Mouse (Mus musculus) B cell, adult 2 months (primary cell): ENCODE results near the gene Vmn2r56.
"Not testable (repeated sequence)": the region's sequence is repeated elsewhere in the genome, so short reads cannot be mapped to it uniquely, and the experiment has no call there.

ENCODE experiments used
- DNase-seq, 2 experiments: peaks; one replicate each; pipeline ENCODE4 v3.0.0; 2022

Vmn2r56 gene

GRCm38 (mm10) chr7:12734904-12735303, at the start of gene Vmn2r56:
Gene Vmn2r56, minus strand, starts transcription at chr7:12735004.
- DNase-seq, result no peak

- peak; percentile 87 to 88 for DNase-seq
These were observed 45.5 kb upstream of the Vmn2r56 start for GRCm38 (mm10) chr7:12780151-12780830.

GRCm38 (mm10) chr7:12779782-12780150, 45.0 kb upstream of the Vmn2r56 start:
- DNase-seq, result no peak

- no peak for DNase-seq
These were observed 44.3 kb upstream of the Vmn2r56 start for GRCm38 (mm10) chr7:12779141-12779540.

GRCm38 (mm10) chr7:12774606-12775005, 39.8 kb upstream of the Vmn2r56 start:
- no peak for DNase-seq

GRCm38 (mm10) chr7:12774111-12774510, 39.3 kb upstream of the Vmn2r56 start:
- DNase-seq, result no peak

- DNase-seq, result no peak
These were observed 14.8 kb upstream of the Vmn2r56 start for GRCm38 (mm10) chr7:12749431-12750198.

GRCm38 (mm10) chr7:12684903-12685302, 49.9 kb downstream of the Vmn2r56 start, which contains the start of gene Vmn2r55:
Gene Vmn2r55, minus strand, starts transcription at chr7:12685003.
- DNase-seq, result not testable (repeated sequence)

GRCm38 (mm10) chr7:12640219-12640618, 94.6 kb downstream of the Vmn2r56 start, which contains the start of gene Vmn2r54:
Gene Vmn2r54, minus strand, starts transcription at chr7:12640319.
- not testable (repeated sequence) for DNase-seq
